Mouse (Mus musculus) thymus, postnatal 0 days (tissue): ENCODE data around the gene Ccna1. TPM values are rescaled to one million over a fixed set of nuclear protein-coding genes. Genes with fewer than 3 reads are reported as not detected.

Experiments used
- DNase-seq: peaks from one replicate; pipeline ENCODE4 v3.0.0-alpha.2; 2015; ENCODE audit warnings: low spot score
- polyA plus RNA-seq: library from polyadenylated mRNA; unstranded; fragments of >200 nt; fragmentation: Nextera tagmentation; extraction: Ambion mirVana; gene quantifications from 2 replicates; pipeline ENCODE4 v1.2.1, GENCODE M21; 2015

Gene Ccna1
- polyA plus RNA-seq = 0.21 and 0.35 TPM in 2 replicates

- peak; percentile 3 for DNase-seq
These were observed at the start of gene Ccna1 for GRCm38 (mm10) chr3:55055038-55055746. Gene Ccna1 (minus strand): TSS chr3:55055501.

DNA sequence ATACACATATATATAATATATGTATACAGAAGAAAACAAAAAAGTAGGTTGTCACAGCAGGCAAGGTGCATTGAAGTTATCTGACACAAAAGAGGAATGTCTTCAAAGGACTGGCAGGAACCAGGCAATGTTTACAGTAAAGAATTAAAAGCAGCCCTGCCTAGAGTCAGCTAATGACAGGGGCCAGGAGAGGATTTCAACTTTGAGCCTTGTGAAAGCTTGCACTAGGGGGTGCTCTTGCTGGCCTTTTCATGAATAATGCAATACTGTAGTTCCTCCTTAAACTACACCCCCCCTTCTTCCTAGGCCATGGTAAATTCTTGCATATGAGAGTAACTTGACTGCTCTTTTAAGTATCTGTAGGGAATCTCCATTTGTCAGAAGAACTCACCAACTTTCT lies 45.8 kb upstream of the Ccna1 start:
- DNase-seq = no peak

DNA sequence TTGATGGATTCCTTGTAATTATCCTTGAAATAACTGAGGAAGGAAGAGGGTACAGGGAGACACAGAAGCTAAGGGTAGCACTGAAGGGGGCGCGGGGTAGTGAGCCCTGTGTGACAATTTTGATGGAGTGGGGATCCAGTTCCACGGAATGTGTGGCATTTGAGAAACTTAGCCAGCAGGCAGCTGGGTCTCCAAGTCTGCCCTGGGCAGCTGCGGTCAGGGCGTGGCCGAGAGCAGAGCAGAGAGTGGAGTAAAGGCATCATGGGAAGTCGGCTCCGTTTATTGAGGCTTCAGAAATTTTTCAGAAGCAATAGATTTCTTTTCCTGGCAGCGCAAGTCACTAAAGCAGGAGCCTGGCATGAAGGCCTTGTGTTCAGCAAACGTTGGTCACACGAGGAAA lies 43.7 kb upstream of the Ccna1 start:
- no peak for DNase-seq

DNA sequence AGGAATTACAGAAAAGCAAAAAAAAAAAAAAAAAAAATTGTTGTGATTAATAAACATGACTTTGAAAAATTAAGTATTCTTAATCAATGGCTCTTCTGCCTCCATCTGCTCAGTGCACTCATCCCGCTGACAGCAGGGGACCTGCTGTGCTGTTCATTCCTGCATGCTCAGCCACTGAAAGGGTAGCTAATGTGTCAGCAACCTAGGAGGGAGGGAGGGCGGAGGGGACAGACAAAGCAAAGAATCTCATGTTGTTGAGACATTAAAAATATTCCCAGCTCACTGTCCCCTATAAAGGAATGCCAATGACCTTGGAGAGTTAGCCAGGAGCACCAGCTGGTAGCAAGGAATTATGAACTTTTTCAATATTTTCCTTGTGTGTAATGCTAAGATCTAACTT lies 42.7 kb upstream of the Ccna1 start:
- no peak for DNase-seq

DNA sequence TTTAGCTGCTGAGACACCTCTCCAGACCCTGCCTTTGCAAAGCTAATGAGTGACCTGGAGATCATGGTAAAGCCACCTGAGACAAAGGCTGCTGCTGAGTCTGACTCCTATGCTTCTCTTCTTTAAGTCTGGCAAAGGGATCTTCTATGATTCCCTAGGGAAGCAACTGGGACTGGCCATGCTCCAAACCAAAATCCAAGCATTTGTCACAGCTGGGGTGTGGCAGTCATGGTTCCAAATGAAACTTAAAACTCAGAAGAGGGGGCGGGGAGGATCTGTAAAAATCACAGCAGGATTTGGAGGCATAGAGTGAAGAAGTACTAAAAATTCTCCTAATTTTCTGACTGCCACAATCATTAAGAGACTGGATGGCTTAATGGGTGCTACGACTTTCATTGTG lies 41.9 kb upstream of the Ccna1 start:
- DNase-seq = no peak

GRCm38 (mm10) chr3:55096655-55097005 lies 41.3 kb upstream of the Ccna1 start:
- DNase-seq = no peak

DNA sequence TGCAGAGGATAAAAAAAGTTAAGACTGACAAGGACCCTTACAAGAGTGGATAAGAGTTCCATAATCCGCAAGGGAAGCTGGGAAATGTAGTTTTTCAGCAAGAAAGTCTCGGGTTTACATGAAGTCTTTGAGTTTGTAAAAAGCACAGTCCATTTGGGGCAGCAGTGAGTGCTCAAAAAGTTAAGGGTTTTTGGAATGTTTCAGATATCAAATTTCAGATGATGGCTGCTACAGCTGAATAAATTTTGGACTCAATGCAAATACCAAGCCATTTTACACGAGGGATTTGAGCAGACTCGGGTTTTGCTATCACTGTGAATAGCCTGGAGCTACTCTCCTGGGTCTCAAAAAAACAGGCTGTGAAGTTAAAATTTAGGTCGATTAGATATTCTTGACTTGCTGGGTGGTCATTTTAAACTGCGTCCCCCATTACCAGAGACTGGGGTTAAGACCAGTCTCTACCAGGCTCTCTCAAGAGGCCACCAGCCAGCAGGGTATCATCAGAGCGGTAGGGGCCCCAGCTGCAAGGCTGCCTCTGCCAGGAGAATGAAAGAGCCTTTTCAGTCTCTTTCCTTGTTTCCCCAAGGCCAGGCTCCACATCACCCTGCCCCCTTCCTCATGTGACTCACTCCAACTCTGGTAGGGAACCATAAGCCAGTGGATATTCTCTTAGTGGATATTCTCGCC lies 40.8 kb upstream of the Ccna1 start:
- DNase-seq = no peak

GRCm38 (mm10) chr3:55093161-55093560 lies 37.9 kb upstream of the Ccna1 start:
- no peak for DNase-seq

- DNase-seq = no peak
These were observed 34.0 kb upstream of the Ccna1 start for GRCm38 (mm10) chr3:55089291-55089690.

GRCm38 (mm10) chr3:55088843-55089242 lies 33.5 kb upstream of the Ccna1 start:
- DNase-seq = no peak

DNA sequence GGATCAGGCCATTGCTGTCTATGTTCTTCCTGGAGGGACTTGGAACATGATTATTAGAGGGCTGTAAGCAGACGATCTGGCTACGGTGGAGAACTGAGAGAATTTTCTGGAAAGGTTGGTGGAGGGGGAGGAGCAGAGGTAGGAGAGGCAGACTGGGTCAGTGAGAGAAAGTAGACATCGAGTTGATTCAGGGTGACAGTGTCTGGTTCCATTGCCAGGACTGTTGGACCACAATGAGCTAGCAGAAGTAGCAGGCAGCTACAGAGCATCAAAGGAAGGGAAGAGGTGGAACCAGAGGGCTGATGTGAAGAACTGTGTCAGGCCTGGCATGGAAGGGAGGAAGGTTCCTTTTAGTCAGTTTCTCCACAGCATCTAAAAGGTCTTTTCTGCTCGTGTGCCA lies 33.1 kb upstream of the Ccna1 start:
- no peak for DNase-seq

DNA sequence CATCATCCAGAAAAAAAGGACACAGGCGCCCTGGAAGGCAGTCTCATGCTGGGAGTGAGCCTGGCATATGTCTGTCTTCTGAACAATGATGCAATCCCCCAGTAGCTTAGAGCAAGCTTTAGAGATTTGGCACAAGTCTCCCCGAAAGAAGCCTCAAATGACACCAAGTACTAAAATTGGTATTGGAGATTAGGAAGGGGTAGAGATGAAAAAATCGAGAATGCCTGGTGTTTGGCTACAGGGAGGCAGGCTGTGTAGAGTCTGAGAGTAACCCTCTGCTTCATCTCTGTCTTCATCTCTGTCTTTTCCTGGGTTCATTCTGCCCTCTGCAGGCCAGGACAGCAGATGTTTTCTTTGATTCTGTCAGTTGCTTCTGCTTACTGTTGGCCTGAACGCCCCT lies 32.1 kb upstream of the Ccna1 start:
- DNase-seq = no peak

DNA sequence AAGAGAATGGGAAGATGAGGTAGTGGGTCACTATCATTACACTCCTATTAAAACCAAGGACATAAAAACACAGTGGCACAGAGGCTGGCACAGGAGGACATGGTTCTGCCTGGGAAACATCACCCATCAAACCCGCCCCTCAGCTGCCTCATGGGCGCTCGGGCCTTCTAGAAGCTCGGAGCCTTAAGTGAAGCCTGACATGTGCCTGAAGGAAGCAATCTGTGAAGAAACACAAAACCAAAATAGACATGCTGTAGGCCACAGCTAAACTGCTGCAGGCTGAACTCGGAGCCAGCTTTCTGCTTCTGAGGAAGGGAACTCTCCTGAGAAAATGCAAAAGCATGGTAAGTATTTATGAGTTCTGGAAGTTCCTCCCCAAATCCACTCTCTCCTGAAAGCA lies 31.6 kb upstream of the Ccna1 start:
- DNase-seq = no peak

- DNase-seq = no peak
These were observed 30.4 kb upstream of the Ccna1 start for GRCm38 (mm10) chr3:55085716-55086115.

DNA sequence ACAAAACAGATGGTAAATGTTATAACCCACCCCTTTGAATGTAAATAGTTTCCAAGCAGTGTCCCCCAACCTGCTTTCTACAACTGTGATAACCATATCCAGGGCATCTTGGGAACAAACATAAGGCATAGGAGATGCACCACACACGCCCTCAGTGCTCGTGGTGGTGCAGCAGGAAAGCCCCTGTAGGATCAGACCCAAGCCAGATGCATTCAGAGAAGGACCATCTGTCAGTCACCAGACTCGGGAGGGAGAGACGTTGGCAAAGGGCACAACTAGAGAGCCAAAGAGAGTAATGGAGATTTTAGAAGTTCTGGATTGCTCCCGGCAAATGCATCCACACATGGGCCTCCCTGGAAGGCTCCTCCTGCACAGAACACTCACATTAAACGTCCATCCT lies 29.5 kb upstream of the Ccna1 start:
- no peak for DNase-seq

GRCm38 (mm10) chr3:55080055-55080454 lies 24.8 kb upstream of the Ccna1 start:
- peak; percentile 58 for DNase-seq

- DNase-seq = no peak
These were observed 24.3 kb upstream of the Ccna1 start for GRCm38 (mm10) chr3:55079619-55080018.

- DNase-seq = no peak
These were observed 22.9 kb upstream of the Ccna1 start for GRCm38 (mm10) chr3:55078233-55078632.

DNA sequence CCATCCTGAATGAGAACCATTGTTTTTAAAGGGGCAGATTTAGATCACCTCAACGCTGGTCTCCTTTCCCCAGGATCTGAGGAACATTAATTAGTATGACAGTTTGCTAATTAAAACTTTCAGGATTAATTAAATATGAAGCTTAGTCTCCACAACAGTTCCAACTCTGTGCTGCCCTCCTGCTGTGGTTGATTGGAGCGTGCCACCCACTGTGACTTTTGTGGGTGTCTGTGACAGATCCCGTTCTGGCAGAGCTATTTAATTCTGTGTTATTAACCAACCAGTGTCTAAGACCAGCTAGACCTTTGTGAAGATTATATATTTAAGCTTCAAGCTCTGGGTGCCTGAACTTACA lies 20.0 kb upstream of the Ccna1 start:
- no peak for DNase-seq

- no peak for DNase-seq
These were observed 19.4 kb upstream of the Ccna1 start for GRCm38 (mm10) chr3:55074576-55075293.

- DNase-seq = no peak
These were observed 12.6 kb upstream of the Ccna1 start for GRCm38 (mm10) chr3:55067791-55068434.

GRCm38 (mm10) chr3:55066666-55067023 lies 11.3 kb upstream of the Ccna1 start:
- no peak for DNase-seq
